Mouse (Mus musculus): Measurements from ENCODE around the gene Cfap157. TPM values are rescaled to one million over a fixed set of nuclear protein-coding genes. Genes with fewer than 3 reads are reported as not detected.

The Cfap157 gene
- polyA plus RNA-seq, 1 experiment from 2014 or later: 0.66 TPM

DNA sequence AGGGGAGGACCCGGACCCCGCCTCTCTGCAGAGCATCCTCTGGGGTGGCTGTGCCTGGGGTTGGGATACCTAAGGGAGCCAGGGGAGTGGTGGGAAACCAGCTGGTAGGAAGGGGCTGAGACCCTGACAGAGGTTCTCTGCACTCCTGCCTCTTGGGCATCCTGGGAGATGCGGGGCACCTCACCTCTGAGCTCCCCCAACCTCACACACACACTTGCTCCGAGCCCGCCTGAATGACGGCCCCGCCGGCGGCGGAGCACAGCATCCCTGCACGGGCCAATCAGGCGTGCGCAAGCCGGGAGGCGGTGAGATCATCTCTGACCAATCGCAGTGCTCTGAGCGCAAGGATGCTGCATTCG, 42.1 kb downstream of the Cfap157 start:
- Histone ChIP-seq H3K4me3 (replicated peaks; ENCODE audit: low read length) (peak overlapping the region; percentile 84), H3K4me1 (replicated peaks; ENCODE audit: control insufficient read depth, insufficient read depth, low read length) (peaks cover 22% of the 10 kb centered on the region), H3K9ac (replicated peaks; ENCODE audit: low read depth, low read length) (peak overlapping the region; percentile 87), H3K9me3 (ENCODE audit: control insufficient read depth, low read length) (no peaks in the 10 kb centered on the region), H3K36me3 (ENCODE audit: control insufficient read depth, insufficient read depth) (peaks cover 6% of the 10 kb centered on the region; the same call in 1 of the 2 replicates), H3K27me3 (replicated peaks; ENCODE audit: control insufficient read depth, insufficient read depth, low read length) (no peaks in the 10 kb centered on the region), H3K4me2 (ENCODE audit: low read length) (peak overlapping the region; percentile 85), H3K27ac (ENCODE audit: low read length) (peak overlapping the region; percentile 86)
- peak; percentile 95 for ATAC-seq
- WGBS: 4% methylated on average over 17 of the region's 18 CpGs

DNA sequence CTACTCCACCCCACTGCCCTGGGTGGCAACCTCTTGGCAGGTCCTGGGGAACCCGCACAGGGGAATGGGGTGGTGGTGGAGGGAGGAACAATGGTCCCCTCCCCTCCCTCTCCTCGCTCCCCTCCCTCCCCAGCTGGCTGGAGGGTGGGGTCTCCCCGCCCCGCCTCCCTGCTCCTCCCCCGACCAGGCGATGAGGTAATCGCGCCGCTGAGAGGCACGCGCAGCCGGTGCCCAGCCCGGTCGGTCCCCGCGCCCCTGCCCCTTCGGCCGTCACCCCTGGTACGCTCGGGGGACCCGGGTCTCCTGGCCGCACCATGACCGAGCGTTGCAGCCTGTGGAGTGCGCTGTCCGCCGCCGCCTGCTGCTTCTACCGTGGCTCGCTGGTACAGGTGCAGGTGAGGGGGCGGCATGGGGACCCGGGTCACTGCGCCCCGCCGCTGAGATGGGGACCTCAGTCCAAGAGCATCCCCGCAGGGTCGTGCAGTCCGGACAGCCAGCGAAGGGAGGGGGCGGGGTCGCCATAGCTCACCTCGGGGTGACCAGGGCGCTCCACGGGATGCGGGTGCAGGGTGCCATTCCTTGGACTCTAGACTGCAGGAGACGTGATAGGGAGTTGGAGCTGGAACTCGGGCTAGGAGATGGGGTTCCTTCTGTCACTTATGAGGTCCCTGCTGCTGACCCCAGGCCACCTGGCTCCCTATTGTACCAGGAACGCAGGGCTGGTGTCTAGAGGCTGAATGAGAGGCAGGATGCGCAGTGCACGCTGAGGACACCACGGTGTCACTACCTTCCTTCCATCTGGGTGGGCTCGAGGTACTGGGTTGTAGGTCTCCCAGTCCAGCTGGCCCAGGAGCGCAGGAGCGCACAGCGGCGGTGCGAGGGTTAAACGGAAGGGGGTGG, 42.7 kb downstream of the Cfap157 start:
- ATAC-seq: peak; percentile 56
- Histone ChIP-seq H3K36me3 (ENCODE audit: control insufficient read depth, insufficient read depth) (peaks cover 3% of the 10 kb centered on the region; the same call in 1 of the 2 replicates), H3K4me1 (replicated peaks; ENCODE audit: control insufficient read depth, insufficient read depth, low read length) (peaks cover 22% of the 10 kb centered on the region), H3K9ac (replicated peaks; ENCODE audit: low read depth, low read length) (peak overlapping the region; percentile 87), H3K27me3 (replicated peaks; ENCODE audit: control insufficient read depth, insufficient read depth, low read length) (no peaks in the 10 kb centered on the region), H3K27ac (ENCODE audit: low read length) (peak overlapping the region; percentile 86), H3K4me2 (ENCODE audit: low read length) (peak overlapping the region; percentile 85), H3K9me3 (ENCODE audit: control insufficient read depth, low read length) (no peaks in the 10 kb centered on the region), H3K4me3 (replicated peaks; ENCODE audit: low read length) (peak overlapping the region; percentile 84)
- under 1% methylated on average over 50 of the region's 58 CpGs for WGBS

DNA sequence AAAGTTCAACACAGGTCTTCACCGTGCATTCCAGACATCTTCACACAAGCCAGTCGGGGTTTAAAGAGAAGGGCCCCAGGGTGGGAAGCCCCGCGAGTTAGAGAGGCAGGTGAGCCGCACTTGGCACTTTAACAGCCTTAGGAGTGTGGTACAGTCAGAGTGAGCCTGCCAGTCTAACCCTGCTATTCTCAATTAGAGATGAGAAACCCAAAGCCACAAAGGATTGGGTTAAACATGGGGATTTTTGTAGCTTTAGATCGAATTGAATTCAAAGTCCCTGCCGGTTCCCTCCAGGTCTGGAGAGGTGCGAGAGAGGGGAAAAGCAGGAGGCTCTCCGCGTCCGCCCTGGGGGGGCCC, 43.3 kb downstream of the Cfap157 start, which contains the start of gene 6330409D20Rik:
Gene 6330409D20Rik (minus strand): TSS at position 101 of the 357 bp plus-strand sequence.
- H3K4me3 ChIP-seq (replicated peaks; ENCODE audit: low read length): peak within 1 kb of the TSS; percentile 84
- peak within 1 kb of the TSS; percentile 86 for H3K27ac ChIP-seq (ENCODE audit: low read length)
- peaks cover 22% of the 10 kb centered on the region for H3K4me1 ChIP-seq (replicated peaks; ENCODE audit: control insufficient read depth, insufficient read depth, low read length)
- H3K4me2 ChIP-seq (ENCODE audit: low read length): peak within 1 kb of the TSS; percentile 85
- peaks cover under 1% of the 10 kb centered on the region; the same call in 1 of the 2 replicates for H3K36me3 ChIP-seq (ENCODE audit: control insufficient read depth, insufficient read depth)
- no peaks in the 10 kb centered on the region for H3K27me3 ChIP-seq (replicated peaks; ENCODE audit: control insufficient read depth, insufficient read depth, low read length)
- 0 out of 2 replicates have a peak, but pooled peaks have one; percentile 1 for ATAC-seq
- H3K9ac ChIP-seq (replicated peaks; ENCODE audit: low read depth, low read length): peak within 1 kb of the TSS; percentile 87
- WGBS: 5% methylated on average over 11 of the region's 11 CpGs
- H3K9me3 ChIP-seq (ENCODE audit: control insufficient read depth, low read length): no peaks in the 10 kb centered on the region

DNA sequence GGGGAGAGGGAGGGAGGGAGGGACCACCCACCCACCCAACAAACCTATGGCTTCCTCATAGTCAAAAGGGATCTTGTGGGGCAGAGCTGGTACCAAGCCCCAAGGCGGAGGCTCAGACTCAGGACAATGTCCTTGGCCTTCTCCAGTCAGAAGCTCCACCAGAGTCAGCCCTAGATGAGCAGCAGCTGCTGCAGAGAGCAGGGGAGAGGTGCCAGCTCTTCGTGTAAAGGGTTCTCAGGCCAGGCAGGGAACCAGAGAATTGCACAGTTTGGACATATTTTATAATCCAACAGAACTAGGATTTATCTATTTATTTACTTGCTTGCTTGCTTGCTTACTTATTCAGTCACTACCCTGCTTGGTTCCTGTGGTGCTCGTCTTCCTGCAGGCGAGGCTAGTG, 44.9 kb downstream of the Cfap157 start:
- Histone ChIP-seq H3K9ac (replicated peaks; ENCODE audit: low read depth, low read length) (no peak overlapping the region), H3K36me3 (ENCODE audit: control insufficient read depth, insufficient read depth) (no peaks in the 10 kb centered on the region), H3K9me3 (ENCODE audit: control insufficient read depth, low read length) (no peaks in the 10 kb centered on the region), H3K4me2 (ENCODE audit: low read length) (no peak overlapping the region), H3K27ac (ENCODE audit: low read length) (no peak overlapping the region), H3K4me1 (replicated peaks; ENCODE audit: control insufficient read depth, insufficient read depth, low read length) (peaks cover 22% of the 10 kb centered on the region), H3K4me3 (replicated peaks; ENCODE audit: low read length) (no peak overlapping the region), H3K27me3 (replicated peaks; ENCODE audit: control insufficient read depth, insufficient read depth, low read length) (no peaks in the 10 kb centered on the region)
- WGBS: 71% methylated on average over 4 of the region's 4 CpGs
- ATAC-seq: no peak

DNA sequence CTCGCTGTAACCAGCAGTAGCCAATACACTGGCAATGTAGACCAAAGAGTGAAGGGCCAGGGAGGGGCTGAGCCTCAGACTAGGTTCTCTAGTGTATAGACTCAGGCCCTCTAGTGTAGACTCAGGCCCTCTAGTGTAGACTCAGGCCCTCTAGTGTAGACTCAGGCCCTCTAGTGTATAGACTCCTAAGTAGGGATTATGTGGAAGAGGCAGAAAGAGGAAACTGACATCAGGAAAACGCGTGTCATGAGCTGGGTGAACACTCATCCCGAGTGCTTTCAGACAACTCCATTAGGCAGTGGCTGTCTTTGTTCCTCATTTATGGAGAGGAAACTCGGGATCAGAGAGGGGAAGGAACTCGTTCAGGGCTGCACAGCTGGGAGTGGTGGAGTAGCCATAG, 47.2 kb downstream of the Cfap157 start:
- Histone ChIP-seq H3K36me3 (ENCODE audit: control insufficient read depth, insufficient read depth) (no peaks in the 10 kb centered on the region), H3K27ac (ENCODE audit: low read length) (no peak overlapping the region), H3K4me1 (replicated peaks; ENCODE audit: control insufficient read depth, insufficient read depth, low read length) (peaks cover 11% of the 10 kb centered on the region), H3K9me3 (ENCODE audit: control insufficient read depth, low read length) (no peaks in the 10 kb centered on the region), H3K4me3 (replicated peaks; ENCODE audit: low read length) (no peak overlapping the region), H3K4me2 (ENCODE audit: low read length) (no peak overlapping the region), H3K9ac (replicated peaks; ENCODE audit: low read depth, low read length) (no peak overlapping the region), H3K27me3 (replicated peaks; ENCODE audit: control insufficient read depth, insufficient read depth, low read length) (no peaks in the 10 kb centered on the region)
- ATAC-seq: no peak
- 54% methylated on average over 6 of the region's 6 CpGs for WGBS

DNA sequence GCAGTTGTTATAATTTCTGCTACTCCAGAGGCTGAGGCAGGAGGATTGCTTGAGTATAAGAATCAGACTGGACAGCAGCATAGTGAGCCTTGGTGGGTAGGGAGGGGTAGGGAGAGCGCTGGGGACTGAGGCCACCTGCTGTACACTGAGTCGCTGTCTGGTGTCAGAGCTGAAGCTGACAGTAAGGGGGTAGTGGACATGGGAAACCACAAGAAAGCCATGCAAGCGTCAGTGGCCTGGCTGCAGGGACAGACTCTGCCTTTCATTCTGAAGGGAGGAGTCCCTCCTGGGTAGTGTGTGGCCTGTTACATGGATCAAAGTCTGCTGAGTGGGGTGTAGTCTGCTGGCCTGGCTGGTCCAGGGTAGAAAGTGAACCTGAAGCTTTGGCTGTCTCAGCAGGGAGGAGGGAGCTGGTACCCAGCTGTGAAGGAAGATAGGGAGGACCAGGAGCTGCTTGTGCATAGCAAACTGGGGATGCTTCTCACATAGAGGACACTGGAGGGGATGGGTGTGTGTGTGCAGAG, 47.9 kb downstream of the Cfap157 start:
- Histone ChIP-seq H3K4me1 (replicated peaks; ENCODE audit: control insufficient read depth, insufficient read depth, low read length) (peaks cover 8% of the 10 kb centered on the region), H3K9me3 (ENCODE audit: control insufficient read depth, low read length) (no peaks in the 10 kb centered on the region), H3K36me3 (ENCODE audit: control insufficient read depth, insufficient read depth) (no peaks in the 10 kb centered on the region), H3K9ac (replicated peaks; ENCODE audit: low read depth, low read length) (no peak overlapping the region), H3K27ac (ENCODE audit: low read length) (no peak overlapping the region), H3K4me3 (replicated peaks; ENCODE audit: low read length) (no peak overlapping the region), H3K4me2 (ENCODE audit: low read length) (no peak overlapping the region), H3K27me3 (replicated peaks; ENCODE audit: control insufficient read depth, insufficient read depth, low read length) (no peaks in the 10 kb centered on the region)
- 43% methylated on average over 3 of the region's 3 CpGs for WGBS
- no peak for ATAC-seq

DNA sequence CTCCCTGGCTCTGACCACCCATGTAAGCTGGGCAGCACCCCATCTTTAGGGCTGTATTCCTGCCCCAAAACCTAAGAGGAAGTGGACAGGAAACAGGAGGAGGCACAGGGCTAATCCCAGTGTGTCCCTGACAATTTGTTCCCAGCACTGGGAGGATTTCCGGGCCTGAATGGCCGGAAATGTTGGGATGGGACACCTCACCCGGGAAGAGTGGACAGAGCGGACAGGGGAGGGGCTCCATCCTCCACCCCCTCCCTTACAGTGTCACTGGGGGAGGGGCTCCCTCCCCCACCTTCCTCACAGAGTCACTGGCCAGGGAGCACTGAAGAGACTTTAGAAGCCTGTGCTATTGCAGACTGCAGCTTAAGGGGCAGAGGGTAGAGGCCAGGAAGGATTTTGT, 49.3 kb downstream of the Cfap157 start:
- no peak for ATAC-seq
- H3K4me1 ChIP-seq (replicated peaks; ENCODE audit: control insufficient read depth, insufficient read depth, low read length): no peaks in the 10 kb centered on the region
- H3K9ac ChIP-seq (replicated peaks; ENCODE audit: low read depth, low read length): no peak overlapping the region
- no peaks in the 10 kb centered on the region for H3K27me3 ChIP-seq (replicated peaks; ENCODE audit: control insufficient read depth, insufficient read depth, low read length)
- H3K27ac ChIP-seq (ENCODE audit: low read length): no peak overlapping the region
- H3K4me2 ChIP-seq (ENCODE audit: low read length): no peak overlapping the region
- no peaks in the 10 kb centered on the region for H3K36me3 ChIP-seq (ENCODE audit: control insufficient read depth, insufficient read depth)
- 62% methylated on average over 4 of the region's 4 CpGs for whole genome bisulfite sequencing
- no peak overlapping the region for H3K4me3 ChIP-seq (replicated peaks; ENCODE audit: low read length)
- no peaks in the 10 kb centered on the region for H3K9me3 ChIP-seq (ENCODE audit: control insufficient read depth, low read length)

DNA sequence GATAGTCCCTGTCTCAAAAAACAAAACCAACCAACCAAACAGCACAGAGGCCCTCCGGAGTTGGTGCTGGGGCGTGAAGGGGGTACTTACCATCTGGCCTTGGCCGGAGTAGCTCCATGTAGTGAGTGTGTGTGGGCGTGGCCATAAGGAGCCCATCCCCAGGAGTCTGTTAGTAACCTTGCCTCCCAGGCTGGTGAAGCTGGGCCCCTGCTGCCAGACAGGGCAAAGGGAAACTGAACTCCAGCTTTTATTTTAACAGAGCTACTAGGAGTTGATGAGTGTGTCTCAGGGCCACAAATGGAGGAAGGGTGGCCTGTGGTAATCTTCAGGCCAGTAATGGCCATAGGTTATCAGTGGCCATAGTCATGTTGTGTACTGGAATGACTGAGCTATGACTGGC, 49.7 kb downstream of the Cfap157 start:
- Histone ChIP-seq H3K9ac (replicated peaks; ENCODE audit: low read depth, low read length) (no peak overlapping the region), H3K9me3 (ENCODE audit: control insufficient read depth, low read length) (no peaks in the 10 kb centered on the region), H3K27me3 (replicated peaks; ENCODE audit: control insufficient read depth, insufficient read depth, low read length) (no peaks in the 10 kb centered on the region), H3K27ac (ENCODE audit: low read length) (no peak overlapping the region), H3K4me3 (replicated peaks; ENCODE audit: low read length) (no peak overlapping the region), H3K4me1 (replicated peaks; ENCODE audit: control insufficient read depth, insufficient read depth, low read length) (no peaks in the 10 kb centered on the region), H3K4me2 (ENCODE audit: low read length) (no peak overlapping the region), H3K36me3 (ENCODE audit: control insufficient read depth, insufficient read depth) (no peaks in the 10 kb centered on the region)
- 54% methylated on average over 4 of the region's 4 CpGs for WGBS
- ATAC-seq: no peak

DNA sequence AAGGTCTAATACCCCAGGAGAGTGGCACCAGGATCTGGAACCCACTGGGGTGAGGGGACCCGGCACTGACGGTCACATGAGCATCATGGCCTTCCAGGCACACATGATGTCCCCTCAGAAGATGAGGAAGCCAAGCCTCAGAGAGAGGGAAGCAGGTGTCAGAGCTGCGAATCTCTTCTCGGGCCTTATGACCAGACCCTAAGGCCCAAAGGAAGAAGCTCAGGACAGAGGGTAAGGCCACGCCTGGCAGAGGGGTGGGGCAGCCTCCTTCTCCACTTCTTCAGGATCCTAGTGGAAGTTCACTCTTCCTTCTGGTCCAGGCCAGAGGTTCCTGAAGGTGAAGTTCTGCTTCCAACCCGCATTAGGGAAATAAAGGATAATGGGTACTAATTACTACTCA, 51.5 kb downstream of the Cfap157 start:
- H3K36me3 ChIP-seq (ENCODE audit: control insufficient read depth, insufficient read depth): no peaks in the 10 kb centered on the region
- no peaks in the 10 kb centered on the region; the same call in 1 of the 2 replicates for H3K4me1 ChIP-seq (replicated peaks; ENCODE audit: control insufficient read depth, insufficient read depth, low read length)
- no peak for ATAC-seq
- WGBS: 63% methylated on average over 6 of the region's 6 CpGs
- H3K4me2 ChIP-seq (ENCODE audit: low read length): no peak overlapping the region
- H3K9me3 ChIP-seq (ENCODE audit: control insufficient read depth, low read length): no peaks in the 10 kb centered on the region
- H3K27ac ChIP-seq (ENCODE audit: low read length): no peak overlapping the region
- H3K4me3 ChIP-seq (replicated peaks; ENCODE audit: low read length): no peak overlapping the region
- H3K9ac ChIP-seq (replicated peaks; ENCODE audit: low read depth, low read length): no peak overlapping the region
- H3K27me3 ChIP-seq (replicated peaks; ENCODE audit: control insufficient read depth, insufficient read depth, low read length): no peaks in the 10 kb centered on the region
